Mouse (Mus musculus) olfactory bulb, adult 2 months (tissue): ENCODE results near the gene Brsk1. TPM values are rescaled to one million over a fixed set of nuclear protein-coding genes. Genes with fewer than 3 reads are reported as not detected.

Source experiments
- H3K27ac ChIP-seq: fragments of 200-500 bp; 2 replicates; pipeline ENCODE4 v1.5.1; 2012; ENCODE audit warnings: low read depth, low read length; ENCODE audit not compliant: insufficient read depth
- H3K4me1 ChIP-seq: fragments of 200-500 bp; 2 replicates; pipeline ENCODE4 v1.6.1; 2012; ENCODE audit warnings: low read length; ENCODE audit not compliant: control insufficient read depth, insufficient read depth
- H3K4me3 ChIP-seq: fragments of 200-500 bp; 2 replicates; pipeline ENCODE4 v1.5.1; 2012; ENCODE audit warnings: mild to moderate bottlenecking, low read depth, low read length, moderate library complexity; ENCODE audit not compliant: insufficient read depth
- CTCF ChIP-seq: fragments of 200-500 bp; IDR thresholded peaks from 2 replicates; pipeline ENCODE4 v1.5.1; 2012; ENCODE audit warnings: low read depth, mild to moderate bottlenecking, low read length, moderate library complexity; ENCODE audit not compliant: insufficient read depth
- POLR2A ChIP-seq: fragments of 200-500 bp; IDR thresholded peaks from 2 replicates; pipeline ENCODE4 v1.6.1; 2012; ENCODE audit warnings: mild to moderate bottlenecking, low read depth, low read length, moderate library complexity; ENCODE audit not compliant: insufficient read depth
- WGBS: fragments of 180-500 bp; shearing (Covaris S2); methylation state at CpG from one replicate; pipeline ENCODE4 v1.1.7; 2018; 5-methylcytosine and 5-hydroxymethylcytosine counted together
- polyA plus RNA-seq: library from polyadenylated mRNA; stranded (reverse); fragments of >200 nt; gene quantifications from 2 replicates; pipeline ENCODE4 v1.2.4, GENCODE M21; 2012; ENCODE audit warnings: low replicate concordance; ENCODE audit not compliant: missing spikeins, insufficient read depth, insufficient read length

The Brsk1 gene
- polyA plus RNA-seq, 1 experiment, result not detected

GRCm38 (mm10) chr7:4741672-4742481 is 51.5 kb downstream of the Brsk1 start:
- no peak overlapping the region for H3K4me3 ChIP-seq
- 79% methylated on average over 21 of the region's 21 CpGs for WGBS
- peaks cover 26% of the 10 kb centered on the region for H3K4me1 ChIP-seq
- peak overlapping the region; percentile 95; the same call in 1 of the 2 replicates for H3K27ac ChIP-seq
- no peak for TF ChIP-seq POLR2A
- TF ChIP-seq CTCF, result no peak

- Histone ChIP-seq H3K4me3 (no peak overlapping the region), H3K4me1 (peaks cover 26% of the 10 kb centered on the region), H3K27ac (no peak overlapping the region)
- WGBS, result 90% methylated on average over 6 of the region's 6 CpGs
- TF ChIP-seq POLR2A (no peak), CTCF (no peak)
Observed at GRCm38 (mm10) chr7:4742482-4742819, 52.0 kb downstream of the Brsk1 start.

DNA sequence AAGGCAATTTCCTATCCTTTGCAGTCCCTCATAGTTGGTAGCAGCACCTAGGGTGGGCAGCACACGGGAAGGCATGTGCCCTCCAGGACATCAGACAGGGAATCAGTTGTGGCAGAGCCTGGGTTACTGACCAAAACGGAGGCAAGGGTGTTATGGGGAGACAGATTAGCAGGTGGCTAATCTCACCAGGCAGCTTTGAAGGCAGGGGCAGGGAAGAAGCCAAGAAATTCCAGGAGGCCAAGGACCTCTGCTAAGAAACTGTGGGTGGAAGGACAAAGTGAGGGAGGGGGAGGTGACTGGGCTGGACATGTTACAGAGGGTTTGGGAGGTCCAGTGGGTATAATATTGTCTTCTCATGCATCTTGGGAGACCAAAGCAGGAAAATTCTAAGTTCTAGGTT is 53.0 kb downstream of the Brsk1 start:
- TF ChIP-seq POLR2A, result no peak
- no peak for TF ChIP-seq CTCF
- WGBS, result 78% methylated on average over 2 of the region's 2 CpGs
- Histone ChIP-seq H3K4me1 (peaks cover 26% of the 10 kb centered on the region), H3K4me3 (no peak overlapping the region), H3K27ac (no peak overlapping the region)

DNA sequence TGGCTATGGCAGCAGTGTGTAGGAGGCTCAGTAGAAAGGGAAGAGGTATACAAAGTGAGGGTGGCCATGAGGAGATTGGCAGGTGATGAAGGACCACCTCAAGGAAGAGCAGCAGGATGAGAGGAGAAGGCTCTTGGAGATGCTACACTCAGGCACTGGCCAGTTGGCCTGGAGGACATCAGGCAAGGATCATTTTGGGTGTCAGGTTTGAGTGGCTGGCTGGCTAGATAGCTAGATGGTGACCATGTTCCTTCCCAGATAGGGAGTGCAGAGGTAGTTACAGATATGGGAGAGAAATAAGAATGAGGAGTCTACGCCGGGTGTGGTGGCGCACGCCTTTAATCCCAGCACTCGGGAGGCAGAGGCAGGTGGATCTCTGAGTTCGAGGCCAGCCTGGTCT is 54.5 kb downstream of the Brsk1 start:
- 96% methylated on average over 6 of the region's 6 CpGs for WGBS
- no peak overlapping the region for H3K4me3 ChIP-seq
- no peak overlapping the region for H3K27ac ChIP-seq
- H3K4me1 ChIP-seq, result peaks cover 24% of the 10 kb centered on the region
- TF ChIP-seq POLR2A (no peak), CTCF (no peak)

DNA sequence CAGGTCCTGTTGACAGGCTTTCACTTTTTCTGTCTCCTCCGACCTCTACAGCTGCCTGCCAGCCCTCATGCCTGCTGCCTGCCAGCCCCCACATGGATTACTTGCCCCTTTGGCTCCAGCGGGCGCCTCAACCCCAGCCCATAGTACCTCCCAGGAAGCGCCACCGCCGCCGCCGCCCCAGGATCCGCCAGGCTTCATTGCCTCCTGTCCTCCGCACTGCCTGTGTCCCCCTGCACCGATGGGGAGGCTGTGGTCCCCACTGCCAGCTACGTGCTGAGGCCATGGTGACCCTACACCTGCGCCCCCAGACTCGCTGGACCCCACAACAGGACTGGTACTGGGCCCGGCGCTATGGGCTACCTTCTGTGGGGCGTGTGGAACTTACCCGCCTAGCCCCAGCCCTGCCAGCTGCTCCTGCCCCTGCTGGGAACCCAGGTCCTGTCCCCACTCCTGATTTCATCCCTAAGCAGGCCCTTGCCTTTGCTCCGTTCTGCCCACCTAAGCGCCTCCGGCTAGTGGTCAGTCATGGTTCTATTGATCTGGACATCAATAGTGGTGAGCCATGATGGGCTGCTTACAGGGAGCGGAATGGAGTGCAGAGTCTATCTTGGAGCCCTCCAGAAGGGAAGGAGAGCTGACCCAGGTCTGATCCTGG is 56.0 kb downstream of the Brsk1 start:
- TF ChIP-seq CTCF (no peak), POLR2A (no peak)
- 91% methylated on average over 22 of the region's 22 CpGs for WGBS
- no peak overlapping the region for H3K4me3 ChIP-seq
- H3K4me1 ChIP-seq, result peaks cover 15% of the 10 kb centered on the region
- no peak overlapping the region for H3K27ac ChIP-seq

DNA sequence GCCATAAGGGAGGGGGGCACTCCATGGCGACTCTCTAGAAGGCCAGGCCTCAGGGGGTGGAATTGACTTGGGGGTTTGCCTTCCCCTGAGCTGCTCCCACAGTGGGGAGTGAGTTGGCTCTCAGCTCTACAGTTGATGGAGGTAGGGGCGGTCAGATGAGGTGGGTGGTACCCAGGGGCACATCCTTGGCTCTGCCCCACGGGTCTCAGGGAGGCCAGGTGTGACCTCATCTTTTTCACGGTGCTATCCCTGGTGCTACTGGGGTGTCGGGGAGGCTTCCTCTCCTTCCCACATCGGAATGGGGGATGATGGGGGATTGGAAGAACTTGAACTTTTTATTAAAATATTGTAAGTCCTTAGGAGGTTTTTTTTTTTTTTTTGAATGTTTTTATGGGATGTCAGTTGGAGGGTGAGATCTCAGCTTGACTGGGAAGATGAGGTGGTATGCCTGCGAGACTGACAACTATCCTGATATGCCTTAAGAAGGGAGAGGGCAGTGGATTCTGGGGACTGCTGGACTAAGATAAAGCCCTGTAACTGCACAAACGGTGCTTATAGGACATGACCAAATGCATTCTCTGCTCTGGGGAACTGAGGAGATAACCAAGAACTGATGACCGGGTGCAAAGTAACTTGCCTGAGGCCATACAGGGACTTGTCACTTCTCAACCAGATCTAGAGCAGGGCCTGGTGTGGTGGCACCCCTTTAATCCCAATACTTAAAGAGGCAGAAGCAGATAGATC is 56.9 kb downstream of the Brsk1 start:
- Histone ChIP-seq H3K4me1 (peaks cover 15% of the 10 kb centered on the region), H3K27ac (no peak overlapping the region), H3K4me3 (no peak overlapping the region)
- TF ChIP-seq CTCF (no peak), POLR2A (no peak)
- 79% methylated on average over 9 of the region's 9 CpGs for WGBS

DNA sequence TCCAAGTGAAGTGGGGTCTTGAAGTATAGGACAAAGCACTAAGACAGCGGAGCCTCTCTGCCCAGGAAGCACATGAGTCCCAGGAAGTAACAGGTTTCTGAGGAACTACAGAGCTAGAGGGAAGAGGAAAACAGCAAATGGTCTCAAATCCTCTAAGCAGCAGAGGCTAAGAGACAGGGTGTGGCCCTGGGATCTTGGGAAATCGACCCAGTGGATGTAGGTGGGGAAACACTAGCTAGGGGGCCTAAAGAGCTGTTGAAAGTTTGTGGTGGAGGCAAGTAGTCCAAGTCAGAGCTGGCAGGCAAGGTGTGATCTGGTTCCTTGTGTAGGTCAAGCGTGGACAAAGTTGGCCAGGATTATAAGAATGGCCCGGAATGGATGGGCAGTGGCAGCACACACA is 57.9 kb downstream of the Brsk1 start:
- Histone ChIP-seq H3K4me3 (no peak overlapping the region), H3K4me1 (peaks cover 19% of the 10 kb centered on the region), H3K27ac (no peak overlapping the region)
- 80% methylated on average over 4 of the region's 4 CpGs for WGBS
- TF ChIP-seq CTCF (no peak), POLR2A (no peak)

- H3K27ac ChIP-seq, result no peak overlapping the region
- no peak overlapping the region for H3K4me3 ChIP-seq
- H3K4me1 ChIP-seq, result peaks cover 19% of the 10 kb centered on the region
- 83% methylated on average over 2 of the region's 2 CpGs for WGBS
- TF ChIP-seq POLR2A, result no peak
- TF ChIP-seq CTCF, result no peak
Observed at GRCm38 (mm10) chr7:4749169-4749568, 58.8 kb downstream of the Brsk1 start.

DNA sequence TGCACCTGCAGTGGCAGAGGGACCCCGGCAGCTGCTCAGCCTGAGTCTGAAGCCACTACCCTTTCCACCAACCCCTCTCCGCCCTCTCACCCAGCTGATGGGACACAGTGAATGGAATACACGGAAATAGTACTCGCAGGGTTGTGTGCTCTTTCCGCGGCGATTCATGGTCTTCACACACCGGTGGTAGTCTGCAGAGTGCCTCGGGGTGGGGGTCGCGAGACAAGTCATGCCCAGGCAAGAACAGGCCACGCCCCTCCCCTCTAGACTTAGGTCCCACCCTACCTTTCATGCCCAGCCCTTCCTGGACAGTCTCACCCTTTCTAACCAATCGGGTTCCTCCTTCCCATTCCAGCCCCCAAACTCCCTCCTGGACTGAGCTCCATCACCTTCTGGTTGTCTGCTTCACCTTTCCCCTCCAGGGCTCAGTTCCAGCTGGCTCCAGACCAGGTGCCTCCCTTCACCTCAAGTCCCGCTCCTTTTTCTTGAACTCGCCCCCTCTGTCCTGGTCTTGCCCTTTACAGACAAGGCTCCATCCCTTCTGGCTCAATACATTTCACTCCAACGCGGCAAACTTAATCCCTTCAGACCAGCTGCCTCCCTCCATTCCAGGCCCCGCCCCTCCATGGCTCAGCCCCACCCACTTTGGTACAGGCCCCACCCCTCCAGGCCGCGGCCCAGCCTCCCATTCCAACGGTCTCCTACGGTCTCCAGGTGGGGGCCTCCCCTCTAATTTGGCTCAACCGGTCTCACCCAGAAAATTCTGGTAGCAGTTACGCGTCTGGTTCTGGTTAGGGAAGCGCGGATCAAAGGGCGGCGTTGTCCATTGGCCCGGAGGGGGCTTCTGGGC is 61.8 kb downstream of the Brsk1 start:
- Histone ChIP-seq H3K27ac (no peak overlapping the region), H3K4me3 (peak overlapping the region; percentile 14), H3K4me1 (peaks cover 19% of the 10 kb centered on the region)
- TF ChIP-seq POLR2A (no peak), CTCF (no peak)
- 1% methylated on average over 30 of the region's 30 CpGs for WGBS
